Mouse (Mus musculus): Measurements from ENCODE around the gene Fasn. TPM values are rescaled to one million over a fixed set of nuclear protein-coding genes. Genes with fewer than 3 reads are reported as not detected.
"Not testable (repeated sequence)": the region's sequence is repeated elsewhere in the genome, so short reads cannot be mapped to it uniquely, and the experiment has no call there.

The Fasn gene
- 131 TPM in 2 replicates for polyA plus RNA-seq (2016; fragmentation: Nextera tagmentation; extraction: Ambion mirVana)

GRCm38 (mm10) chr11:120823956-120824786, at the start of gene Fasn:
TSS of gene Fasn (minus strand) at chr11:120824547.
- Histone ChIP-seq H3K36me3 (peaks cover 41% of the 10 kb centered on the region), H3K4me3 (peak within 1 kb of the TSS; percentile 92), H3K27ac (peak within 1 kb of the TSS; percentile 100), H3K9me3 (no peaks in the 10 kb centered on the region), H3K27me3 (ENCODE audit: insufficient read depth, poor library complexity, severe bottlenecking) (no peaks in the 10 kb centered on the region), H3K4me1 (replicated peaks) (peaks cover 78% of the 10 kb centered on the region)
- peak; percentile 99 for DNase-seq (ENCODE audit: low spot score)
- WGBS: under 1% methylated on average over 108 of the region's 109 CpGs

GRCm38 (mm10) chr11:120873206-120873605, 48.9 kb upstream of the Fasn start:
- Histone ChIP-seq H3K36me3 (peaks cover 31% of the 10 kb centered on the region), H3K27me3 (ENCODE audit: insufficient read depth, poor library complexity, severe bottlenecking) (no peaks in the 10 kb centered on the region), H3K4me1 (replicated peaks) (no peaks in the 10 kb centered on the region), H3K9me3 (no peaks in the 10 kb centered on the region), H3K27ac (no peak overlapping the region), H3K4me3 (no peak overlapping the region)
- peak; percentile 12 for DNase-seq (ENCODE audit: low spot score)
- 74% methylated on average over 6 of the region's 6 CpGs for WGBS

- Histone ChIP-seq H3K36me3 (peaks cover 23% of the 10 kb centered on the region), H3K9me3 (no peaks in the 10 kb centered on the region), H3K4me3 (no peak overlapping the region), H3K27ac (no peak overlapping the region), H3K4me1 (replicated peaks) (no peaks in the 10 kb centered on the region), H3K27me3 (ENCODE audit: insufficient read depth, poor library complexity, severe bottlenecking) (no peaks in the 10 kb centered on the region)
- DNase-seq (ENCODE audit: low spot score): no peak
- 94% methylated on average over 9 of the region's 9 CpGs for WGBS
Observed at GRCm38 (mm10) chr11:120871521-120871920, 47.2 kb upstream of the Fasn start.

GRCm38 (mm10) chr11:120865816-120866215, 41.5 kb upstream of the Fasn start:
- Histone ChIP-seq H3K4me3 (no peak overlapping the region), H3K4me1 (replicated peaks) (no peaks in the 10 kb centered on the region), H3K9me3 (no peaks in the 10 kb centered on the region), H3K27ac (no peak overlapping the region), H3K36me3 (peaks cover 40% of the 10 kb centered on the region), H3K27me3 (ENCODE audit: insufficient read depth, poor library complexity, severe bottlenecking) (no peaks in the 10 kb centered on the region)
- DNase-seq (ENCODE audit: low spot score): no peak
- 96% methylated on average over 1 of the region's 1 CpGs for WGBS

- no peaks in the 10 kb centered on the region for H3K4me1 ChIP-seq (replicated peaks)
- H3K27me3 ChIP-seq (ENCODE audit: insufficient read depth, poor library complexity, severe bottlenecking): no peaks in the 10 kb centered on the region
- H3K36me3 ChIP-seq: peaks cover 69% of the 10 kb centered on the region
- no peak for DNase-seq (ENCODE audit: low spot score)
- no peaks in the 10 kb centered on the region for H3K9me3 ChIP-seq
- no peak overlapping the region for H3K27ac ChIP-seq
- H3K4me3 ChIP-seq: no peak overlapping the region
- WGBS: 81% methylated on average over 10 of the region's 10 CpGs
Observed at GRCm38 (mm10) chr11:120862819-120863218, 38.5 kb upstream of the Fasn start.

GRCm38 (mm10) chr11:120855938-120856337, 31.6 kb upstream of the Fasn start:
- H3K36me3 ChIP-seq: peaks cover 57% of the 10 kb centered on the region
- not testable (repeated sequence) for H3K4me3 ChIP-seq; H3K27ac ChIP-seq; H3K9me3 ChIP-seq; H3K27me3 ChIP-seq (ENCODE audit: insufficient read depth, poor library complexity, severe bottlenecking); DNase-seq (ENCODE audit: low spot score)
- H3K4me1 ChIP-seq (replicated peaks): peaks cover 16% of the 10 kb centered on the region
- 98% methylated on average over 3 of the region's 3 CpGs for WGBS

DNA sequence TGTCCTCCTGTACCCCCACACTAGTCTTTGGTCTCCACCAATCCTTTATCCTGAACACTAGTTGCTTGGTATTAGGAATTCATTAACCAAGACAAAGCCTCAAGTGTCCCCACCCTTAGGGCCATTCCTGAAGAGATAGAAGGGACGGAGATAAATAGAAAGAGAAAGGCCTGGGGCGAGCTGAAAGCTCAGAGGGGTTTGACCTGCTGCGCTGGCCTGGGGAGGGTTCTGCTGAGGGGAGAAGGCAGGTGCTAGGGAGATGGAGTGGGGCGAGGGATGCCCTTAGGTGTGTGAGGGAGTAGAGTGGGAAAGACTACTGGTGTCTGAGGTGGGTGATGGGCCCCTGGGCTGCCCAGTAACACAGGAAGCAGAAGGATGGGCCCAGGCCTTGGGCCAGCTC, 29.4 kb upstream of the Fasn start:
- Histone ChIP-seq H3K4me1 (replicated peaks) (peaks cover 16% of the 10 kb centered on the region), H3K9me3 (no peaks in the 10 kb centered on the region), H3K36me3 (peaks cover 37% of the 10 kb centered on the region), H3K27ac (no peak overlapping the region), H3K27me3 (ENCODE audit: insufficient read depth, poor library complexity, severe bottlenecking) (no peaks in the 10 kb centered on the region), H3K4me3 (no peak overlapping the region)
- no peak for DNase-seq (ENCODE audit: low spot score)
- 70% methylated on average over 4 of the region's 4 CpGs for WGBS

DNA sequence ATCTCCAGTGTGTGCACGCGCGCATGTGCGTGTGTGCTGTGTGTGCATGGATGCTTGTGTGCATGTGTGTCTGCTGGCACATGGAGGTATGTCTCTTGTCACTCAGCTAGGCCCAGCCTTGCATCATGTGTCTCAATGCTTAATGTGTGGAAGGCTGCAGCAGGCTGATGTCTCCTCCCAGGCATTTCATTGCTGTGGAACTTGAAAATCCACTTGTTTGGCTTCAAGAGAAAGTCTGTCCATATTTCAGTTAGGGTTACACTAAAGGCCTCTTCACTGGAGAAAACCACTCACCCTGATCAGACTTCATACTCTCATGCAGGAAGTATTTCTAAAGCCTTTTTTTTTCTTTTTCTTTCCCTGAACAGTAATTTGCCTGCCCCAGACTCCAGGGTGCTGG, 28.8 kb upstream of the Fasn start:
- no peak overlapping the region for H3K27ac ChIP-seq

DNA sequence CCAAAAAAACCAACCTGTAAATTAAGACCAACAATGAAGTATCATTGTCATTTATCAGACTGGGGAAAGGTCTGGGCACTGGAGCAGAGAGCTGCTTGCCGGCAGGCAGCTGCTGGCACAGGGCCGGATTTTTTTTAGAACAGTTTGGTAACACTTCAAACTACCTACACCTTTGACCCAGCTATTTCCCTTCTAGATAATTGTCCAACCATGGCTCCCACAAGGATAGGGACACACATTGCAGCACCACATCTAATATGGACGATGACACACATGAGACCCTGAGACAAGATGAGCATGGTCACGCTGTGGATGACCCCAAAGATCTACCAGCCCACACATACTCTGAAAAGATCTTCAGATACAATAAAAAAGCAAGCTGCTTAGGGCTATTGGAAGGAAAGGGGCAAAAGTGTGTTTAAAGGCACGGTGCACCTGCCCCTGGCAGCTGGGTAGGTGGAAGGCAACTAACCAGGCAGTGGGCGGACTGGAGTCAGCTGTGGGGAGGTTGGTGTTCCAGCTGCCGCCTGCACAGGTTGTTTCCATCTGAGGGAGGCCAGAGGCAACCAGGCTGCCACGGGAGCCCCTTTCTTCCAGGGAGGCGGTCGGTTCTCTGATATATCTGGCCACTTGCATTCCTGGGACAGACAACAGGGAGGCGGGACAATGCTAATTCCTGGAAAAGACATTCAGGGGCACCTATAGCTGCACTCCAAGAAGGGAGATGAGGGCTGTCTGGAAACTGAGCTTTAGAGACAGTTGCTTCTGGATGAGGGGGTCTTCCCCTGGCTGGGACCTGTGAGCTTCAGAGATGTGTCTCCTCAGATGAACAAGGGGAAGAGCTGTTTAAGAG, 28.0 kb upstream of the Fasn start:
- Histone ChIP-seq H3K9me3 (no peaks in the 10 kb centered on the region), H3K27me3 (ENCODE audit: insufficient read depth, poor library complexity, severe bottlenecking) (no peaks in the 10 kb centered on the region), H3K4me1 (replicated peaks) (peaks cover 16% of the 10 kb centered on the region), H3K27ac (no peak overlapping the region), H3K4me3 (no peak overlapping the region), H3K36me3 (peaks cover 22% of the 10 kb centered on the region)
- 69% methylated on average over 11 of the region's 11 CpGs for WGBS
- DNase-seq (ENCODE audit: low spot score): no peak

More for the DNA sequence above, 28.8 kb upstream of the Fasn start:
- no peak for DNase-seq (ENCODE audit: low spot score)
- Histone ChIP-seq H3K27me3 (ENCODE audit: insufficient read depth, poor library complexity, severe bottlenecking) (no peaks in the 10 kb centered on the region), H3K4me3 (no peak overlapping the region), H3K9me3 (no peaks in the 10 kb centered on the region), H3K4me1 (replicated peaks) (peaks cover 16% of the 10 kb centered on the region), H3K36me3 (peaks cover 30% of the 10 kb centered on the region)
- 98% methylated on average over 4 of the region's 4 CpGs for WGBS

DNA sequence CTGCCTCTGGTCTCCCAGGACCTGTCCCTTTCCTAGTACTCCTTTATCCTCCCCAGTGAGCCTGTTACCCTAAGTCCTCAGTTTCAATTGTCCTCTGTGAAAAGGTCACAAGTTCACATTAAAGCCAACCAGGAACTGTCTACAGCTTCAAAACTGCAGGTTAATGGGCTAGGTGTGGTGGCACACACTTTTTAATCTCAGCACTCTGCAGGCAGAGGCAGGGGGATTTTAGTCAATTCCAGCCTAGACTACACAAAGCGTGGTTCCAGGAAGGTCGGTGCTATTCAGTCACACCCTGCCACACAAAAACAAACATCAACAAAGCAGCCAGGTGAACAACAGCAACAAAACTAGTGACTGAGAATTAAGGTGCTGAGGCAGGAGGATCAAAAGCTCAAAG, 27.2 kb upstream of the Fasn start:
- H3K36me3 ChIP-seq: peaks cover 17% of the 10 kb centered on the region
- 79% methylated on average over 2 of the region's 2 CpGs for WGBS
- peaks cover 16% of the 10 kb centered on the region for H3K4me1 ChIP-seq (replicated peaks)
- no peak overlapping the region for H3K4me3 ChIP-seq
- no peaks in the 10 kb centered on the region for H3K27me3 ChIP-seq (ENCODE audit: insufficient read depth, poor library complexity, severe bottlenecking)
- DNase-seq (ENCODE audit: low spot score): no peak
- no peaks in the 10 kb centered on the region for H3K9me3 ChIP-seq
- no peak overlapping the region for H3K27ac ChIP-seq

DNA sequence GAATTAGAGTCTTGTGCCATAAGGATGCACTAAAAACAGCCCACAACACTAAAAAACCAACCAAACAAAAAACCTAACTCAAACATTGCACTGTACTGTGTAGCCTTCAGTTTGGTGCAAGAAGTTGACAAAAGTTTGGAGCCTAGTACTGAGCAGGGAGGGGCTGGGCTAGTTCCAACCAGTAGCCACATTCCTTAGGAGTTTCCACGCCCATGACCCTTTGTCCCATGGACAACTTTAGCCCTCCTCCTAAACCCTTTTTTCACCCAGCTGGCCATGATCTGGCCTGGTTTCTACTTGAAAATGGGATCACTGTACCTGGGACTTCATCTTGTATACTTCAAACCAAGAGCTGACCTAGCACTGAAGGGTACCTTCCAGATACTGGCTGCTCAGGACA, 26.8 kb upstream of the Fasn start:
- H3K27ac ChIP-seq: no peak overlapping the region
- WGBS: 74% methylated on average over 1 of the region's 1 CpGs

DNA sequence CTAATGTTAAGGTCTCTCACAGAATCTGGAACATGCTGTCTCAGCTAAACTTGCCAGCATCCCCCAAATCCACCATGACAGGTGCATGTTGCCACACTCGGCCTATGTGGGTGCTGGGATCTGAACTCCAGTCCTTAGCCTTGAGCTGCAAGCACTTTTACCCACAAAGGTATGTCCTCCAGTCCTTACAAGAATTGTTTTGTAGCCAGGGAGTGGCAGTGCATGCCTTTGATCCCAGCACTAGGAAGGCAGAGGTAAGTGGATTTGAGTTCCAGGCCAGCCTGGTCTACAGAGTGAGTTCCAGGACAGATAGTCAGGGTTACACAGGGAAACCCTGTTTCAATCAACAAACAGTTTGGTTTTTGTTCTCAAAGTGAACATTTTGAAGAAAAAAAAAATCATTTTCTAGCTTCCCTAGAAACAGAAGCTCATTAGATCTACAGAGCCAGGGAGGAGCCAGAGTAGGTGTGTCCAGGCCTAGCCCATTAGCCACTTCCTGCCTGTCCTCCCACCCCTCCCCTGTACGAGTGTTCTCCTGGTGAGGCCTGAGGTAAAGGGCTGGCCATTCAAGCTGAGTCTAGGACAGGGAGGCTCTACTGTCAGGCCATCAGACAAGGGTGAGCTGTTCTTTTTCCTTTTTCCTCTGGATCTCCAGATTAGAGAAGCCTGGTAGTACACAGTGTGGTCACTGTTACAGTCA, 26.1 kb upstream of the Fasn start:
- Histone ChIP-seq H3K4me3 (no peak overlapping the region), H3K27me3 (ENCODE audit: insufficient read depth, poor library complexity, severe bottlenecking) (no peaks in the 10 kb centered on the region), H3K4me1 (replicated peaks) (peaks cover 16% of the 10 kb centered on the region), H3K27ac (no peak overlapping the region), H3K36me3 (peaks cover 11% of the 10 kb centered on the region), H3K9me3 (no peaks in the 10 kb centered on the region)
- DNase-seq (ENCODE audit: low spot score): no peak
- WGBS: 69% methylated on average over 2 of the region's 2 CpGs

More for the DNA sequence above, 26.8 kb upstream of the Fasn start:
- Histone ChIP-seq H3K27me3 (ENCODE audit: insufficient read depth, poor library complexity, severe bottlenecking) (no peaks in the 10 kb centered on the region), H3K36me3 (peaks cover 13% of the 10 kb centered on the region), H3K4me3 (no peak overlapping the region), H3K4me1 (replicated peaks) (peaks cover 16% of the 10 kb centered on the region), H3K9me3 (no peaks in the 10 kb centered on the region)
- DNase-seq (ENCODE audit: low spot score): no peak

Measured in hindbrain, embryonic 10.5 days (tissue).